Mouse (Mus musculus) myocyte (in vitro differentiated cells): ENCODE results near the gene Pink1. TPM values are rescaled to one million over a fixed set of nuclear protein-coding genes. Genes with fewer than 3 reads are reported as not detected.

ENCODE experiments used
- H3K27me3 ChIP-seq: one replicate; pipeline ENCODE4 v1.6.1; 2011; ENCODE audit not compliant: control insufficient read depth, insufficient read depth, insufficient read length
- H3K36me3 ChIP-seq: one replicate; pipeline ENCODE4 v1.6.1; 2011; ENCODE audit not compliant: control insufficient read depth, insufficient read depth
- H3K4me2 ChIP-seq: one replicate; pipeline ENCODE4 v1.6.1; 2011; ENCODE audit warnings: low read depth, control low read depth
- H3K4me3 ChIP-seq: one replicate; pipeline ENCODE4 v1.5.1; 2011; ENCODE audit warnings: mild to moderate bottlenecking, control low read depth, moderate library complexity
- H3K79me2 ChIP-seq: one replicate; pipeline ENCODE4 v1.6.1; 2011; ENCODE audit not compliant: control insufficient read depth, insufficient read depth
- H3ac ChIP-seq: one replicate; pipeline ENCODE4 v1.6.1; 2011; ENCODE audit not compliant: control insufficient read depth, insufficient read length
- CEBPB ChIP-seq: IDR thresholded peaks from 2 replicates; pipeline ENCODE4 v1.6.1; 2011; ENCODE audit warnings: mild to moderate bottlenecking, moderate library complexity; ENCODE audit not compliant: poor library complexity, insufficient read depth, severe bottlenecking
- E2F4 ChIP-seq: IDR thresholded peaks from one replicate; pipeline ENCODE4 v1.6.1; 2011; ENCODE audit warnings: mild to moderate bottlenecking, control low read depth, moderate library complexity; ENCODE audit not compliant: insufficient read depth
- MAX ChIP-seq: IDR thresholded peaks from one replicate; pipeline ENCODE4 v1.6.1; 2011; ENCODE audit warnings: low read depth, mild to moderate bottlenecking, control low read depth
- MYOD1 ChIP-seq, 3 experiments: IDR thresholded peaks; one replicate each; pipeline ENCODE4 v1.6.1; 2011; ENCODE audit warnings: control low read depth in 2 of 3, low read depth in 2 of 3, mild to moderate bottlenecking in 2 of 3, moderate library complexity in 1 of 3; ENCODE audit not compliant: insufficient read length in 2 of 3, control insufficient read depth in 1 of 3
- MYOG ChIP-seq, 3 experiments: IDR thresholded peaks; one replicate each; pipeline ENCODE4 v1.6.1; 2011; ENCODE audit warnings: control low read depth in 2 of 3, low read depth in 2 of 3, mild to moderate bottlenecking in 2 of 3; ENCODE audit not compliant: insufficient read length in 2 of 3, control insufficient read depth in 1 of 3, insufficient read depth in 1 of 3
- POLR2A ChIP-seq: IDR thresholded peaks from one replicate; pipeline ENCODE4 v1.6.1; 2011; ENCODE audit warnings: low read depth, mild to moderate bottlenecking, control low read depth, moderate library complexity; ENCODE audit not compliant: insufficient read length
- POLR2AphosphoS2 ChIP-seq: IDR thresholded peaks from one replicate; pipeline ENCODE4 v1.6.1; 2011; ENCODE audit warnings: low read depth, control low read depth; ENCODE audit not compliant: insufficient read length
- REST ChIP-seq: IDR thresholded peaks from one replicate; pipeline ENCODE4 v1.6.1; 2011; ENCODE audit warnings: mild to moderate bottlenecking, control low read depth, moderate library complexity; ENCODE audit not compliant: insufficient read depth, insufficient read length
- SRF ChIP-seq: IDR thresholded peaks from one replicate; pipeline ENCODE4 v1.6.1; 2011; ENCODE audit warnings: low read depth; ENCODE audit not compliant: control insufficient read depth, insufficient read length
- TCF12 ChIP-seq: IDR thresholded peaks from one replicate; pipeline ENCODE4 v1.6.1; 2011; ENCODE audit warnings: mild to moderate bottlenecking, control low read depth; ENCODE audit not compliant: poor library complexity, insufficient read depth, severe bottlenecking
- TCF3 ChIP-seq: IDR thresholded peaks from one replicate; pipeline ENCODE4 v1.6.1; 2011; ENCODE audit warnings: low read depth, control low read depth; ENCODE audit not compliant: insufficient read length
- USF1 ChIP-seq: IDR thresholded peaks from one replicate; pipeline ENCODE4 v1.6.1; 2011; ENCODE audit warnings: low read depth, mild to moderate bottlenecking, control low read depth, moderate library complexity
- polyA plus RNA-seq: library from polyadenylated mRNA; unstranded; fragments of >200 nt; fragmentation: generic; extraction: Trizol; gene quantifications from one replicate; pipeline ENCODE4 v1.2.1, GENCODE M21; 2012; ENCODE audit warnings: missing spikeins

The Pink1 gene
- polyA plus RNA-seq, 1 experiment: 60.9 TPM

GRCm38 (mm10) chr4:138352692-138353091 lies 26.6 kb upstream of the Pink1 start:
- H3ac ChIP-seq: no peak overlapping the region
- no peak overlapping the region for H3K4me3 ChIP-seq
- no peak overlapping the region for H3K4me2 ChIP-seq
- no peaks in the 10 kb centered on the region for H3K27me3 ChIP-seq
- TF ChIP-seq MYOG (IDR thresholded peaks at IDR 0.05; ENCODE audit: control insufficient read depth in 1 of 3, insufficient read depth in 1 of 3, insufficient read length in 2 of 3, low read depth in 2 of 3) (no peak), MAX (no peak), SRF (no peak), POLR2A (no peak), TCF3 (no peak), MYOD1 (IDR thresholded peaks at IDR 0.05; ENCODE audit: control insufficient read depth in 1 of 3, insufficient read length in 2 of 3, low read depth in 2 of 3) (no peak), POLR2AphosphoS2 (no peak), TCF12 (no peak), CEBPB (no peak), REST (no peak), E2F4 (no peak), USF1 (no peak)
- H3K79me2 ChIP-seq: no peaks in the 10 kb centered on the region
- H3K36me3 ChIP-seq: no peaks in the 10 kb centered on the region

- no peaks in the 10 kb centered on the region for H3K79me2 ChIP-seq
- no peak overlapping the region for H3K4me3 ChIP-seq
- H3K4me2 ChIP-seq: no peak overlapping the region
- TF ChIP-seq REST (no peak), SRF (no peak), MYOG (IDR thresholded peaks at IDR 0.05; ENCODE audit: control insufficient read depth in 1 of 3, insufficient read depth in 1 of 3, insufficient read length in 2 of 3, low read depth in 2 of 3) (no peak), CEBPB (no peak), TCF12 (no peak), MAX (no peak), TCF3 (no peak), E2F4 (no peak), MYOD1 (IDR thresholded peaks at IDR 0.05; ENCODE audit: control insufficient read depth in 1 of 3, insufficient read length in 2 of 3, low read depth in 2 of 3) (no peak), USF1 (no peak), POLR2AphosphoS2 (no peak), POLR2A (no peak)
- H3K27me3 ChIP-seq: no peaks in the 10 kb centered on the region
- no peaks in the 10 kb centered on the region for H3K36me3 ChIP-seq
- H3ac ChIP-seq: no peak overlapping the region
These were observed 25.7 kb upstream of the Pink1 start for GRCm38 (mm10) chr4:138351821-138352220.

- no peaks in the 10 kb centered on the region for H3K79me2 ChIP-seq
- H3K4me2 ChIP-seq: no peak overlapping the region
- H3K36me3 ChIP-seq: no peaks in the 10 kb centered on the region
- no peak overlapping the region for H3ac ChIP-seq
- no peak overlapping the region for H3K4me3 ChIP-seq
- TF ChIP-seq POLR2AphosphoS2 (no peak), POLR2A (no peak), TCF3 (no peak), MAX (no peak), E2F4 (no peak), SRF (no peak), MYOG (IDR thresholded peaks at IDR 0.05; ENCODE audit: control insufficient read depth in 1 of 3, insufficient read depth in 1 of 3, insufficient read length in 2 of 3, low read depth in 2 of 3) (no peak), CEBPB (no peak)
- H3K27me3 ChIP-seq: no peaks in the 10 kb centered on the region
These were observed 22.6 kb upstream of the Pink1 start for GRCm38 (mm10) chr4:138348716-138349115.

GRCm38 (mm10) chr4:138347280-138347679 lies 21.2 kb upstream of the Pink1 start:
- TF ChIP-seq MYOD1 (IDR thresholded peaks at IDR 0.05; ENCODE audit: control insufficient read depth in 1 of 3, insufficient read length in 2 of 3, low read depth in 2 of 3) (no peak), REST (no peak), MYOG (IDR thresholded peaks at IDR 0.05; ENCODE audit: control insufficient read depth in 1 of 3, insufficient read depth in 1 of 3, insufficient read length in 2 of 3, low read depth in 2 of 3) (no peak), TCF3 (no peak), POLR2AphosphoS2 (no peak), TCF12 (no peak), E2F4 (no peak), POLR2A (no peak), CEBPB (no peak), USF1 (no peak)

More at GRCm38 (mm10) chr4:138347280-138347679, 21.2 kb upstream of the Pink1 start:
- no peak overlapping the region for H3K4me2 ChIP-seq
- H3K36me3 ChIP-seq: no peaks in the 10 kb centered on the region
- no peak overlapping the region for H3ac ChIP-seq
- H3K79me2 ChIP-seq: no peaks in the 10 kb centered on the region
- no peak overlapping the region for H3K4me3 ChIP-seq
- H3K27me3 ChIP-seq: no peaks in the 10 kb centered on the region
